Mouse (Mus musculus) right cerebral cortex, postnatal 14 days (tissue): ENCODE results near the gene Lrp4.
"Not testable (repeated sequence)": the region's sequence is repeated elsewhere in the genome, so short reads cannot be mapped to it uniquely, and the experiment has no call there.

Experiments
- DNase-seq: peaks from one replicate; pipeline ENCODE4 v3.0.0; 2022

Lrp4 gene

GRCm38 (mm10) chr2:91454434-91454833, 2.9 kb upstream of the Lrp4 start:
- no peak for DNase-seq

DNA sequence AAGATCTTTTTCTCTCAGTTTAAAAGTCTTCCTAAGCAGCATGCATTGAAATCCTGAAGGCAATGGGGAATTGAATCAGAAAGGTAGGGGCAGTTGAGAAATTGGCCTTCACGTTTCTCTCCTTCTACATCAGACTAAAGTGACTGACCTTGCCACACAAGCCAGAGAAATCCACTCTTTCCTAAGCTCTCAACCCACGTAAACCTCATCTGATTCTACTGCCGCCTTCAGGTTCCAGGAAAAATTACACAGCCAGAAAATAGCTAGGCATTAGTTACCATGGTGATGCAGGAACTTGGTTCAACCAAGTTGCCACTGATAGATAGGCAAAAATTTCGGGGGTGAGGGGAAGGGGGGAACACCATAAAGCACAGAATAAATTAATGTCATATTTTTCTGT, 1.5 kb upstream of the Lrp4 start:
- no peak for DNase-seq

DNA sequence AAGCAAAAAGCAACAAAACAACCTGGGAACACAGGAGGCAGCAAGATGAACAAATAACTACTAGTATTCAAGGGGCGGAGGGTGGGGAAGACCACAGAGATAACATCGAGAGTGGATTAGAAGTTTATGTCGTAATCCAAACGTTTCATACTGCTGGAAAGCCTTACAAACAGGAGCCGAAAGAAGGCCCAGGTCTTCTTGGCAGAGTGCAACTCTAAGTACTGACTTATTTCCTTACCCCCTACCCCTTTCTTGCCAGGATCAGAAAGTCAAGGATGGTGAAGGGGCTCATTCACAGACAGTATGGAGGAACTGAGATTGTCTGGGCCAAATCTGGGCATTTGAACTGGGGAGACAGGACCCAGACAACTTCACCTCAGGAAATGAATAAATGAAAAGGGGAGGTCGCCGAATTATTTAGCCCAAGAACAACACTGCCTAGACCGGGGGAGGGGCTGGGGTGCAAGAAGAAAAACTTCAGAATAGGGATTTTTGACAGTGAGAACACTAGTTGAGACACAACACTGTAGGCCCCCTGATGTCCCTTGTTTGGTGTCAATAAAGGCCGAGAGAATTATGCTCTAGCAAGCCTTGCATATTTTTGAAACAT, 715 bp upstream of the Lrp4 start:
- no peak for DNase-seq

GRCm38 (mm10) chr2:91457656-91458251, 443 bp downstream of the Lrp4 start:
- DNase-seq: no peak

DNA sequence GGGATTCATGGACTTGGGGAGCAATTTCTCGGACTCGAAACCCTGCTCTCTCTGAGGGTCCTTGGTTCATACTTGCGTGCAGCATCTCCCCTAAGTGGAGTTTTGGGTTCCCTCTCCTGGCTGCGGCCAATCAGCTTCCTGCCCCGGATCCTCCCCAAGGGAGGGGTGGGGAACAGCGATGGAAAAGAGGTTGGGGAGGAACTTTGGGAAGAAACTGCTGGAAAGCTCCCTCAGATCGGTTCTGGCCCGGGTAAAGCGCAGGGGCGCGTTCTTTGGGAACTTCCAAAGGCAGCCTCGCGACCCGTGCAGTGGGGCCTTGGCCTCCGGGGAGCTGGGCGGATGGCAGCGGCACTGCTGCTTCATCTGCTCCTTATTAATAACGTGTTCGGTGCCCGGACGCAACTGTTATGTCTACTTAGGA, 951 bp downstream of the Lrp4 start:
- DNase-seq: no peak

DNA sequence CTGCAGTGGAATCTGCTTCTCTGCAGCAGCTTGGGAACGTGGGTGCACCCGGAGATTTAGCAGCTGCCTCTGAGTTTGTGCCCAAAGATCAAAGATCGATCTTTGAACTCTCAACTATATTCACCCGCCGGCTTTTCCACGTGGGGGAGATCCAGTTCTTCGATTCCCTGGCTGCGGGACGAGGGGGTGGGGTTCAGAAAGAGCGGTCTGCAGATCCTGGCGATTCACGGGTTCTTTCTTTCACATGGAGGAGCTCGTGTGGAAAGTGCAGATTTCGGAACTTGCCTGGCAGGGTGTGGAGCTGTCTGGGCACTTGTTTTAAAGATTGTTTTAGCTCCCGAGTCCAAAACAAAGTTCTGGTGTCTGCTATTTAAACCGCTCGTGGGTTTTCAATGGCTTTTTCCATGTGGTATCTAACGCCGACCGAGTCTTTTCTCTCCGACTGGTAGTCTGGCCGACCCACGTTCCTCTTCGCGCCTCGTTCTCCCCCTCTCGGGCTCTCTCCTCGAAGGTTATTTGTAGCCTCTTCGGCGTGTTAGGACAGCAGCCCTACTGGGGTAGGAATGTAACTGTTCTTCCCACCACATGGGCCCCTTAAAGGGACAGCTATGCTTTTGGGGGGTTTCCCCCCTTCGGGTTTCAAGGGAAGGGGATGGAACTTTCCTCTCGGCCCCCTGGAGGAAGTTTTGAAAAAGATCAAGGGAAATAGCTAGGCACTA, 1.5 kb downstream of the Lrp4 start:
- DNase-seq: no peak

DNA sequence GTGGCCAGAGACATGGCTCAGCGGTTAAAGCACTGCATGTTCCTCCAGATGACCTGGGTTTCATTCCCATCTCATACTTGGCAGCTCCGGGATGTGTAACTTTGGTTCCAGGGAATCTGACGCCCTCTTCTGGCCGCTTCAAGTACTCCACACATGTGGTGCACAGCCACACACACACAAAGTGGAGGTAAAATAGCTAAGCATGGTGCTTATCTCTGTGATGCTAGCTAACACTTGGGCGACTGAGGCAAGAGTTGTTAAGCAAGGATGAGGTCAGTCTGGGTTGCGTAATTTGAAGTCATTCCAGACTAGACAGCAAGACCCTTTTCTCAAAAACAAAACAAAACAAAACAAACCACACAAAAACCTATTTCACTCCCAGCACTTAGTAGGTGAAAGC, 2.8 kb downstream of the Lrp4 start:
- no peak for DNase-seq

GRCm38 (mm10) chr2:91460771-91461170, 3.5 kb downstream of the Lrp4 start:
- DNase-seq: no peak

GRCm38 (mm10) chr2:91461341-91461740, 4.0 kb downstream of the Lrp4 start:
- DNase-seq: no peak

DNA sequence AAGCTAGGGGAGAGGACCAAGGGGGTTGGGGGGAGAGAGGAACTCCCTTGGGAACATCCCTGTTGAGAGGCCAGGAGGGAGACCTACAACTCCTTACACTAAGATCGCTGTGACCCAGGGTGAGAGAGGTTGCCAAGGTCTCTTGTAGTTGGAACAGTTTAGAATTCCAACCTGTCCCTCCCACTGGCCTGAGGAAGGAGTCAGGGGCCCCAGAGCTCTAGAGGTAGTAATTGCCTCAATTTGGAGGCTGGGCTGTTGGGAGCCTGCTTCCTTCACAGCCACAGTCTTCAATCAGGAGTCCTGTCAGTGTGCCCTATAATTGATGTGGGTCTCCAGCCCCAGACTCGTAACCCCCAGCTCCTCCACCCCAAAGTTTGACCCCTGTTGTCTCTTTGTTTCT, 4.9 kb downstream of the Lrp4 start:
- no peak for DNase-seq

- DNase-seq: no peak
Measured at GRCm38 (mm10) chr2:91462681-91463080, 5.4 kb downstream of the Lrp4 start.

DNA sequence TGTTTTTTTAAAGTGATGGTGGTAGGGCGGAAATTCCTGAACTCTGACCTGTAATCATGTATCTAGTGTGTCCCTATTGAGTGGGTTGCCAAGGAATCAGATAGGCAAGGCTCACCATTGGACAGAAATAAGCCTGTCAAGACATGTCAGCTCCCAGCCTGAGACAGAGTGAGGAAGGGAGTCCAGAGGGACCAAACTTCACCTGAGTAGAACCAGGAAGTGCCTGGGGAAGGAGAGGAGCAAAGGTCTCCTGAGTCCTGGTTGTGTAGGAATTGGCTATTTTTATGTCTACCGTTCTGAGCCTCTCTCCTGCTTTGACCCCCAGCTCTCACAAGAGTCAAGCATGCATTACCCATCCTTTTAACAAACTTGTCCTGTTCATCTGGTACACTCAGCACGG, 8.6 kb downstream of the Lrp4 start:
- no peak for DNase-seq

DNA sequence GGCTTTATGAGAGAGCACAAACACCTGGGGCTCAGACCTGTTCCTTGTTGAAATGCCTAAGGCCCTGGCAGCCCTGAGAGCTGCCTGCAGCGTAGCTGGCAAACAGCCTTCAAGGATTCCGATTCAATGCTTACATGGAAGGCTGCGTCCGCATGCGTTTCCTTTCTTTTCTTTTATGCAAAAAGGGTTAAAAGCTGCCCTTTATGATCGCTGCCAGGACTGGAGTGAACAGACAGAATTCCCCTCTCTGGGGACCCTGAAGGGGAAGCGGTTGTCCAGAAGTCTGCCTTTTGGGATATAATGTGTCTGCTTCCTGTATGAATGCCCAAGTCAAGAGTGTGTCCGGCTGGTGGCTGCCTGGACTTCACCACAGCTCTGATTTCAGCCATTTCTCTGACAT, 10.3 kb downstream of the Lrp4 start:
- DNase-seq: no peak

GRCm38 (mm10) chr2:91470055-91470647, 12.8 kb downstream of the Lrp4 start:
- DNase-seq: peak; percentile 60

DNA sequence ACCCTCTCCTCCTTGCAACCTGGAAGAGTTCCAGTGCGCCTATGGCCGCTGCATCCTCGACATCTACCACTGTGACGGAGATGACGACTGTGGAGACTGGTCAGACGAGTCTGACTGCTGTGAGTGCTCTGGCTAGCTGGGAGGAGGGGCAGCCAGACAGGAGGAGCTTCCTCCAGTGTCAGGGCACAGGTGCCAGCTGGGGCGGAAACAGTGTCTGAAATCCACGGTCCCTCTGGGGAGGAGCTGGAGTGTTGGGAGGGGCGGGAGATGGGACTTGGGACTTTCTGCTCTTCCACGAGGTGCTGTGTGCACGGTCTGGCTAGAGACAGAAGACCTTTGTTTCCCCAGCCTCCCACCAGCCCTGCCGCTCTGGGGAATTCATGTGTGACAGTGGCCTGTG, 17.0 kb downstream of the Lrp4 start:
- no peak for DNase-seq

GRCm38 (mm10) chr2:91475791-91476190, 18.5 kb downstream of the Lrp4 start:
- no peak for DNase-seq

DNA sequence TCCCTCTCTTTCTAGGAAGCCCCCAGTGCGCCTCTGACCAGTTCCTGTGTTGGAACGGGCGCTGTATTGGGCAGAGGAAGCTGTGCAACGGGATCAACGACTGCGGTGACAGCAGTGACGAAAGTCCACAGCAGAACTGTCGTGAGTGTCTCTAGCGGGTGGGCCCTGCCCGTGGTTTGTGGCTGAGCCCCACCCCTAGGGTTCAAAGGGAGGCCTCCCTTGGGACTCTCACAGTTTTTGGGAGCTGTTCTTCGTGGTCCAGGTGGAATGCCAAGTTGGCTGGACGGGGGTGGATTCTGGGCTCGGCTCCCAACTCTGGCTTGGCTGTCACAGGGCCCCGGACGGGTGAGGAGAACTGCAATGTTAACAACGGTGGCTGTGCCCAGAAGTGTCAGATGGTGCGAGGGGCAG, 18.9 kb downstream of the Lrp4 start:
- DNase-seq: no peak

DNA sequence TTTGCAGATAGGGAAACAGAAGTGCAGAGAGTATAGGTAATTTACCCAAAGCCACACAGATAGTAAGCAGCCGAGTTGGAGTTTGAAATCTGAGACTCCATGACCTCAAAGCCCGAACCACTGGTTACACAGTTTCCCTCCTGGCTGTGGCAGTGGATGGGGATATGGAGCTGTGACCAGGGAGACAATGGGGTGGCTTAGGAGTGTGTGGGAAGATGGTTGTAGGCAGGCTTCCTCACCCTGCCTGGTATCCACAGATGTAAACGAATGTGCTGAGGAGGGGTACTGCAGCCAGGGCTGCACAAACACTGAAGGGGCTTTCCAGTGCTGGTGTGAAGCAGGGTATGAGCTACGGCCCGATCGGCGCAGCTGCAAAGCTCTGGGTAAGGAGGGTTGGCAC, 19.5 kb downstream of the Lrp4 start:
- DNase-seq: no peak

DNA sequence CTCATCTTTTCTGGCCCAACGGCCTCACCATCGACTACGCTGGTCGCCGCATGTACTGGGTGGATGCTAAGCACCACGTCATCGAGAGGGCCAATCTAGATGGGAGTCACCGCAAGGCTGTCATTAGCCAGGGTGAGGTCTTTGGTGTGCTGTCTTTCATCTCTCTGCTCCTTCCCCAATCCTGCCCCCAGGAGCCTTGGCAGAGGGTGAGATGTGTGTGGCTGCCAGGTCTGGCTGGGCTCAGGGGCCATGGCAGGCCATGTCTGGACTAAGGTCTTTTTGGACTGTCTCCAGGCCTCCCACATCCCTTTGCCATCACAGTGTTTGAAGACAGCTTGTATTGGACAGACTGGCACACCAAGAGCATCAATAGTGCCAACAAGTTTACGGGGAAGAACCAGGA, 23.1 kb downstream of the Lrp4 start:
- no peak for DNase-seq

DNA sequence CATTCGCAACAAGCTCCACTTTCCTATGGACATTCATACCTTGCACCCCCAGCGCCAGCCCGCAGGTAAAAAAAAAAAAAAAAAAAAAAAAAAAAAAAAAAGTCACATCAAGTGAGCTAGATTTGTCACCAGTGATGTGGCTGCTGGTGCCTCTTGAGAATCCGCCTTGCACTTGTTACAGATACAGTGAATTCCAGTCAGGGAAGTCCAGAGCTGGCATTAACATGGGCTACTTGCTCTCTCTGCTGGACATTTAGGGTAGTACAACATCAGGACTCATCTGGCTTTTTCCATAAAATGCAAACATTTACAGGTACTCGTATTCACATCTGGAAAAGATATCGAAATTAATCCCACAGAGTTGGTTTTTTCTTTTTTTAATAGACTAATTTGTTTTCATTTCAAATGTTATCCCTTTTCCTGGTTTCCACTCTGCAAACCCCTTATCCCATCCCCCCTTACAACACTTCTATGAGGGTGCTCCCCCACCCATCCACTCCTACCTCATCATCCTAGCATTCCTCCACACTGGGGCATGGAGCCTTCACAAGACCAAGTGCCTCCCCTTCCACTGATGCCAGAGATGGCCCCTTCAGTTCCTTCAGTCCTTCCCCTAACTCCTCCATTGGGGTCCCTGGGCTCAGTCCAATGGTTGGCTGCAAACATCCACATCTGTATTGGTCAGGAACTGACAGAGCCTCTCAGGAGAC, 23.6 kb downstream of the Lrp4 start:
- DNase-seq: no peak

DNA sequence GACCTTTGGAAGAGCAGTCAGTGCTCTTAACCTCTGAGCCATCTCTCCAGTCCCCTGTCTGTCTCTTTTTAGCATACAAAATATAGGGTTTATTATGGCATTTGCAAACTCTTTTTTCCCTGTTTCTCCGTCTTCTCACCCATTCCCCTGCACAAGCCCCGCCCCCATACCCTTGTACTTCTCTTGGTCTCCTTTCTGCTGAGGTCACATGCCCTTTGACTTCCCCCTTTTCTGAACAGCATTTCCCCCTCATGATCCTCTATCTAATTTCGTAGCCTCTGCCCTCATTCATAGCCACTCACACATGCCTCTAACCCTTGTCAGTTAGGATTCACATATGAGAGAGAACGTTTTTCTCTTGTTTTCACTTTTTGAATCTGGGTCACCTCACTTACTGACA, 27.4 kb downstream of the Lrp4 start:
- DNase-seq: no peak

DNA sequence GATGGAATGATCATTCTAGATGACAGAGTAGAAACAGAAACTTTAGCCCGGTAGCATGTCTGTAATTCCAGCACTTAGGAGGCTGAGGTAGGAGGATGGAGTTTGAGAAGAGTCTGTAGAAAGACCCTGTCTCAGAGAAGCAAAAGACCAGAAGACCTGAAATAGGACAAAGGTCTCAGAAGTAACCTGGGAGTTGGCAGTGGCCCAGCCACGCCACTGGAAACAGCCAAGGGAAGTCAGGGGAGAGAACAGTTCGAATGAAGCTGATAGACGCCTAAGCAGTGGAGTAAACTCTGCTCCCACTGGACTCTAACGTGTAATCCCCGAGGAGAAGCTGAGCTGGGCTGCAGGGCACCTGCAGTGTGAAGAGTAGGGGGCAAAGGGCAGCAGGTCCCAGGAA, 27.9 kb downstream of the Lrp4 start:
- no peak for DNase-seq

- DNase-seq: not testable (repeated sequence)
Measured at GRCm38 (mm10) chr2:91487295-91487694, 30.0 kb downstream of the Lrp4 start.
